Mouse (Mus musculus): ENCODE results near the gene Ocel1.

DNA sequence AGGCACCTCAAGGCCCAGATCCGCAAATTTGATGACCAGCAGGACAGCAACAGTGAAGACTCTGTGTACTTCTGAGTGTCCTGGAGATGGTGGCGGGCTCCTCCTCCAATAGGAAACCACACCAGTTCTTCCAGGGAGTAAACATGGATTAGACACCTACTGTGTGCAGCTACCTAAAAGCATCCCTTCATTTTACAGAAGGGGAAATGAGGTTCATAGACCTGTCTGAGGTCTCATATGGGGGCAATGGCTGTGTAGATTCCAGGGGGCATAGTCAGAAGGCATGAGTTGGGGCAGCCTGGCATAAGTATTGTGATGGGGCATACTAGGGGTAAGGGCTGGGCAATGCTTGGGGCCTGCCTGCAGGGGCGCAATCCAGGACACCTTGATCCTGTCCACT, 1.9 kb downstream of the Ocel1 start:
- TF ChIP-seq CTCF (IDR thresholded peaks at IDR 0.05; ENCODE audit: low read depth, low read length) (peak; percentile 10), POLR2A (IDR thresholded peaks at IDR 0.05; ENCODE audit: insufficient read depth, low read length) (no peak)

Data from ES-Bruce4 (cell line).